8 mouse cellular contexts compared by ENCODE assay signal in the genomic region with DNA sequence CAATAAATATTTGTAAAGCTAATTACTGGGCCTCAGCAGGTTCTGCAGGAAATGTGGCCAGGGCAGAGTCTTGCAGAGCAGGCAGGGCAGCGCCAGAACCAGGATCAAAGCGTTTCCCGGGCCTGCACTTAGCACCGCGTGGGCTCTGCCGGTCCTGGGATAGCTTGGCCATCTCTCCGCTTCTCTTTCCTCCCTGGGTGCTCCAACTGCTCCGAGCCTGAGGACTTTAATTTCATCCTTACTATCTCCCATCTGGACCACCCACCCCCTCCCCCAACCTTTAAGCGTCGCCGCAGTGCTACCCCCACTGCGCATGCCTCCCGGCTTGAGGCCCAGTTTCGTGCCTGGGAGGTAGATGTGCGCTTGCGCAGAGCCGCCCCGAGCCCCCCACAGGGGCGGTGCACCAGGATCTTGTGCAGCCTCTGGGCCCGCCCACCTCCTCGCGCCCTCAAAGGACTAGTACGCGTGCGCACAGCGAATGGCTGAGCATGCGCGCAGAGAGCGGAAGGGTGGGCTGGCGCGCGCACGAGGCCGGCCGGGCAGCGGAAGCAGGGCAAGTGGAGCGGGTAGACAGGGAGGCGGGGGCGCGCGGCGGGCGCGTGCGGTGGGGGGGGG. TPM values are rescaled to one million over a fixed set of nuclear protein-coding genes. Genes with fewer than 3 reads are reported as not detected.
DNase-seq lines count a peak whose midpoint lies in the region; ATAC-seq and TF ChIP-seq lines count a peak whose summit lies in the region.

A gene (plus strand): TSS at position 553 of the 615 bp plus-strand sequence.

- H3K9ac ChIP-seq in lung, postnatal 0 days (replicated peaks; ENCODE audit: low read depth), result peak within 1 kb of the TSS; percentile 82

- peak within 1 kb of the TSS; percentile 54 for H3K4me2 ChIP-seq in lung, postnatal 0 days (replicated peaks; ENCODE audit: low read depth, low read length)

- H3K27ac ChIP-seq in hindbrain, embryonic 10.5 days, result peak within 1 kb of the TSS; percentile 99
- peak within 1 kb of the TSS; percentile 96 for H3K27ac ChIP-seq in lung, postnatal 0 days (ENCODE audit: low read length)

- no peak for TF ChIP-seq EP300 in lung, postnatal 0 days (IDR thresholded peaks at IDR 0.05)

- WGBS in hindbrain, embryonic 10.5 days, result under 1% methylated on average over 45 of the region's 45 CpGs
- WGBS in lung, postnatal 0 days, result 1% methylated on average over 38 of the region's 45 CpGs

- no peaks in the 10 kb centered on the region for H3K27me3 ChIP-seq in hindbrain, embryonic 10.5 days (ENCODE audit: insufficient read depth, poor library complexity, severe bottlenecking)
- no peaks in the 10 kb centered on the region for H3K27me3 ChIP-seq in lung, postnatal 0 days (replicated peaks; ENCODE audit: insufficient read depth, low read length)

- peaks cover 25% of the 10 kb centered on the region for H3K36me3 ChIP-seq in hindbrain, embryonic 10.5 days
- no peaks in the 10 kb centered on the region for H3K36me3 ChIP-seq in lung, postnatal 0 days (ENCODE audit: insufficient read depth, low read length)

- no peak for TF ChIP-seq CTCF in lung, postnatal 0 days (IDR thresholded peaks at IDR 0.05)

- peak; percentile 97 for DNase-seq in MN1 (ENCODE audit: low spot score)
- peak; percentile 100 for DNase-seq in cerebellum, adult 9-10 months
- peak; percentile 100 for DNase-seq in hindbrain, embryonic 10.5 days (ENCODE audit: low spot score)
- DNase-seq in layer of hippocampus, adult 9-11 months, result peak; percentile 100
- peak; percentile 99 for DNase-seq in lung, postnatal 0 days (ENCODE audit: low spot score)
- DNase-seq in ovary, postnatal 14 days (ENCODE audit: low spot score), result peak; percentile 99
- peak; percentile 100 for DNase-seq in thymus, postnatal 14 days

- ATAC-seq in frontal cortex, adult (ENCODE audit: low TSS enrichment), result peak; percentile 97
- ATAC-seq in lung, postnatal 0 days, result peak; percentile 96

- H3K4me3 ChIP-seq in hindbrain, embryonic 10.5 days, result peak within 1 kb of the TSS; percentile 75
- peak within 1 kb of the TSS; percentile 83 for H3K4me3 ChIP-seq in lung, postnatal 0 days (ENCODE audit: low read depth, low read length)

- H3K9me3 ChIP-seq in hindbrain, embryonic 10.5 days, result no peaks in the 10 kb centered on the region
- no peaks in the 10 kb centered on the region for H3K9me3 ChIP-seq in lung, postnatal 0 days (ENCODE audit: low read length)

- peaks cover 25% of the 10 kb centered on the region for H3K4me1 ChIP-seq in hindbrain, embryonic 10.5 days (replicated peaks)
- H3K4me1 ChIP-seq in lung, postnatal 0 days (ENCODE audit: insufficient read depth, low read depth, low read length), result no peaks in the 10 kb centered on the region

RNA-seq across cellular contexts. Expression of the gene that starts here (rescaled TPM):
- 153 and 173 TPM in 2 replicates for polyA plus RNA-seq in hindbrain, embryonic 10.5 days (2016; fragmentation: Nextera tagmentation; extraction: Ambion mirVana)
- polyA plus RNA-seq in lung, postnatal 0 days (2015; fragmentation: Nextera tagmentation; extraction: Ambion mirVana), result 22.3 and 22.4 TPM in 2 replicates

Comparison
In these comparisons a context has a peak if more than half of its experiments do, and no peak if none do; other contexts are left out.
1. Peak in every context shown above with its lines: DNase-seq, ATAC-seq, H3K4me3 ChIP-seq and H3K27ac ChIP-seq.